Mouse (Mus musculus): ENCODE results near the gene Rxfp2. TPM values are rescaled to one million over a fixed set of nuclear protein-coding genes. Genes with fewer than 3 reads are reported as not detected.

Rxfp2 gene
- total and polyA plus RNA-seq, 2 experiments from 2014 or later = 0.10 to 0.21 TPM

- Histone ChIP-seq H3K4me3 (ENCODE audit: low read depth, low read length) (no peak overlapping the region), H3K36me3 (ENCODE audit: insufficient read depth) (no peaks in the 10 kb centered on the region), H3K27ac (ENCODE audit: low read depth, low read length) (no peak overlapping the region), H3K9me3 (ENCODE audit: low read length) (no peaks in the 10 kb centered on the region), H3K9ac (no peak overlapping the region), H3K27me3 (ENCODE audit: insufficient read depth, low read length) (no peaks in the 10 kb centered on the region), H3K4me2 (ENCODE audit: low read depth) (no peak overlapping the region), H3K4me1 (ENCODE audit: insufficient read depth) (peaks cover 7% of the 10 kb centered on the region; the same call in 1 of the 2 replicates)
- ATAC-seq (no peak), DNase-seq (no peak)
- TF ChIP-seq CTCF (IDR thresholded peaks at IDR 0.05; ENCODE audit: low read depth) = no peak
- 49% methylated on average over 7 of the region's 7 CpGs for WGBS
These were observed 112.7 kb downstream of the Rxfp2 start for GRCm38 (mm10) chr5:150131166-150131565.

Other genes with a start within 250 kb of the Rxfp2 start
- 111 and 130 TPM in 2 replicates for gene Fry, start 100.0 kb downstream of the Rxfp2 start, total RNA-seq (2014; rRNA removed)
- 31.5 and 47.6 TPM in 2 replicates for gene Fry, start 100.0 kb downstream of the Rxfp2 start, polyA plus RNA-seq (2015; fragmentation: Nextera tagmentation; extraction: Ambion mirVana)